Mouse (Mus musculus) CH12.LX (cell line): ENCODE measurements around the gene Myh11. TPM values are rescaled to one million over a fixed set of nuclear protein-coding genes. Genes with fewer than 3 reads are reported as not detected.
A peak's percentile ranks its signal among the peaks of the same experiment; 100 is the strongest.

Source experiments
- DNase-seq: peaks from one replicate; pipeline ENCODE4 v3.0.0-alpha.2; 2013; ENCODE audit errors: extremely low read depth
- H3K27ac ChIP-seq: 2 replicates; pipeline ENCODE4 v1.5.1; 2012; ENCODE audit warnings: low read depth, mild to moderate bottlenecking, control low read depth, moderate library complexity; ENCODE audit not compliant: insufficient read depth
- H3K27me3 ChIP-seq: replicated peaks from 2 replicates; pipeline ENCODE3; 2012; ENCODE audit warnings: inconsistent platforms
- H3K36me3 ChIP-seq, 2 experiments: replicated peaks in 1 of 2; 2 replicates each; pipeline versions ENCODE3 to v1.6.1; 2012; ENCODE audit warnings: inconsistent platforms in 1 of 2, low read length in 1 of 2, mild to moderate bottlenecking in 1 of 2, mixed read lengths in 1 of 2, moderate library complexity in 1 of 2; ENCODE audit not compliant: control insufficient read depth in 1 of 2, insufficient read depth in 1 of 2
- H3K4me1 ChIP-seq, 2 experiments: 2 replicates each; pipeline ENCODE4 v1.6.1; 2012; ENCODE audit warnings: inconsistent platforms in 1 of 2, moderate library complexity in 1 of 2; ENCODE audit not compliant: insufficient read depth in 2 of 2, control insufficient read depth in 1 of 2
- H3K4me2 ChIP-seq: 2 replicates; pipeline ENCODE4 v1.6.1; 2012; ENCODE audit warnings: low read depth, mild to moderate bottlenecking, control low read depth; ENCODE audit not compliant: poor library complexity, insufficient read depth, severe bottlenecking
- H3K4me3 ChIP-seq, 3 experiments: fragments of 150-350 bp in 1 of 3; sonication (generic) in 1 of 3; replicated peaks in 1 of 3; 2 replicates each; pipeline versions ENCODE3 to v1.5.1; 2011 to 2012; ENCODE audit warnings: low read depth in 2 of 3, low read length in 2 of 3, mild to moderate bottlenecking in 2 of 3, moderate library complexity in 2 of 3, control low read depth in 1 of 3, improper control_type of control experiment in 1 of 3, inconsistent platforms in 1 of 3, mixed read lengths in 1 of 3; ENCODE audit not compliant: poor library complexity in 1 of 3
- H3K79me2 ChIP-seq: replicated peaks from 2 replicates; pipeline ENCODE4 v1.6.1; 2012; ENCODE audit warnings: mild to moderate bottlenecking, moderate library complexity; ENCODE audit not compliant: control insufficient read depth, poor library complexity, insufficient read depth, severe bottlenecking; ENCODE audit errors: extremely low read depth
- H3K9ac ChIP-seq: 2 replicates; pipeline ENCODE4 v1.6.1; 2012; ENCODE audit warnings: low read depth, mild to moderate bottlenecking, control low read depth, moderate library complexity; ENCODE audit not compliant: insufficient read depth
- H3K9me3 ChIP-seq: replicated peaks from 2 replicates; pipeline ENCODE3; 2012; ENCODE audit warnings: low read length, inconsistent platforms, mixed read lengths
- CHD2 ChIP-seq: IDR thresholded peaks from 2 replicates; pipeline ENCODE4 v1.6.1; 2011; ENCODE audit warnings: low read length, improper control_type of control experiment
- ELF1 ChIP-seq: IDR thresholded peaks from 2 replicates; pipeline ENCODE4 v1.6.1; 2014; ENCODE audit warnings: low read depth, mild to moderate bottlenecking, inconsistent platforms, low read length, improper control_type of control experiment
- EP300 ChIP-seq: IDR thresholded peaks from 2 replicates; pipeline ENCODE4 v1.6.1; 2011; ENCODE audit warnings: low read length, improper control_type of control experiment
- GABPA ChIP-seq: IDR thresholded peaks from 2 replicates; pipeline ENCODE4 v1.6.1; 2012; ENCODE audit warnings: low read depth, low read length, improper control_type of control experiment, inconsistent platforms; ENCODE audit not compliant: insufficient replicate concordance
- IRF4 ChIP-seq: IDR thresholded peaks from 2 replicates; pipeline ENCODE4 v1.6.1; 2014; ENCODE audit warnings: low read depth, mild to moderate bottlenecking, inconsistent platforms, low read length, improper control_type of control experiment
- JUN ChIP-seq: IDR thresholded peaks from 2 replicates; pipeline ENCODE4 v1.6.1; 2011; ENCODE audit warnings: low read depth, mild to moderate bottlenecking, low read length, improper control_type of control experiment, moderate library complexity; ENCODE audit not compliant: insufficient read depth
- MAX ChIP-seq: IDR thresholded peaks from 2 replicates; pipeline ENCODE4 v1.6.1; 2011; ENCODE audit warnings: low read length, improper control_type of control experiment
- MAZ ChIP-seq: IDR thresholded peaks from 2 replicates; pipeline ENCODE4 v1.6.1; 2012; ENCODE audit warnings: low read depth, mild to moderate bottlenecking, inconsistent platforms, low read length, improper control_type of control experiment, moderate library complexity
- MEF2A ChIP-seq: IDR thresholded peaks from 2 replicates; pipeline ENCODE4 v1.6.1; 2014; ENCODE audit warnings: low read depth, mild to moderate bottlenecking, inconsistent platforms, low read length, improper control_type of control experiment, borderline replicate concordance
- NRF1 ChIP-seq: IDR thresholded peaks from 2 replicates; pipeline ENCODE4 v1.6.1; 2014; ENCODE audit warnings: low read depth, mild to moderate bottlenecking, inconsistent platforms, low read length, improper control_type of control experiment, moderate library complexity
- PAX5 ChIP-seq: IDR thresholded peaks from 2 replicates; pipeline ENCODE4 v1.6.1; 2012; ENCODE audit warnings: low read length, inconsistent platforms, mixed read lengths
- POLR2A ChIP-seq: IDR thresholded peaks from 2 replicates; pipeline ENCODE4 v1.6.1; 2011; ENCODE audit warnings: low read depth, mild to moderate bottlenecking, improper control_type of control experiment, low read length
- RAD21 ChIP-seq: IDR thresholded peaks from 2 replicates; pipeline ENCODE4 v1.6.1; 2011; ENCODE audit warnings: low read depth, mild to moderate bottlenecking, low read length, improper control_type of control experiment, moderate library complexity
- SMC3 ChIP-seq: IDR thresholded peaks from 2 replicates; pipeline ENCODE4 v1.6.1; 2011; ENCODE audit warnings: low read depth, low read length, improper control_type of control experiment
- USF1 ChIP-seq: IDR thresholded peaks from 2 replicates; pipeline ENCODE4 v1.6.1; 2014; ENCODE audit warnings: low read depth, mild to moderate bottlenecking, inconsistent platforms, low read length, improper control_type of control experiment
- USF2 ChIP-seq: conservative IDR thresholded peaks from 2 replicates; pipeline ENCODE4 v1.6.1; 2011; ENCODE audit warnings: low read depth, low read length, improper control_type of control experiment
- ZC3H11A ChIP-seq: IDR thresholded peaks from 2 replicates; pipeline ENCODE4 v1.6.1; 2012; ENCODE audit warnings: low read depth, mild to moderate bottlenecking, inconsistent platforms, low read length, improper control_type of control experiment
- ZMIZ1 ChIP-seq: IDR thresholded peaks from 2 replicates; pipeline ENCODE4 v1.6.1; 2012; ENCODE audit warnings: low read depth, mild to moderate bottlenecking, inconsistent platforms, low read length, improper control_type of control experiment
- ZNF384 ChIP-seq: IDR thresholded peaks from 2 replicates; pipeline ENCODE4 v1.6.1; 2012; ENCODE audit warnings: low read depth, low read length, improper control_type of control experiment, inconsistent platforms
- dilution Hi-C: fragments of 300-500 bp; cut with MboI; formaldehyde crosslinking; loops from 2 replicates; pipeline ENCODE4 v1.14.3; 2020; ENCODE audit warnings: low sequenced_read_pairs; ENCODE audit not compliant: extremely low pct_unique_long_range_greater_than_20kb, extremely low pct_ligation_motif_present
- in situ Hi-C: fragments of 300-500 bp; cut with MboI; formaldehyde crosslinking; loops from 3 replicates; pipeline ENCODE4 v1.14.3; 2019; ENCODE audit warnings: low sequenced_read_pairs, low pct_ligation_motif_present, low pct_unique_long_range_greater_than_20kb, mixed read lengths
- polyA plus RNA-seq: library from polyadenylated mRNA; unstranded; fragments of >175 nt; gene quantifications from 2 replicates; pipeline ENCODE4 v1.2.1, GENCODE M21; 2012; ENCODE audit warnings: low read depth; ENCODE audit not compliant: insufficient read length
- total RNA-seq, 2 experiments: library from RNA; depleted of rRNA; stranded (reverse); fragments of 300-350 nt in 1 of 2; fragments of >200 nt in 1 of 2; gene quantifications; 2 replicates each; pipeline ENCODE4 v1.2.3; 2012 to 2014

The Myh11 gene
- total and polyA plus RNA-seq, 3 experiments: 0.04 to 0.06 (median 0.04) TPM

- TF ChIP-seq IRF4: peak; percentile 79
These were observed 26.0 kb upstream of the Myh11 start, which contains the start of gene Fopnl (continued) for GRCm38 (mm10) chr16:14316884-14317876.

DNA sequence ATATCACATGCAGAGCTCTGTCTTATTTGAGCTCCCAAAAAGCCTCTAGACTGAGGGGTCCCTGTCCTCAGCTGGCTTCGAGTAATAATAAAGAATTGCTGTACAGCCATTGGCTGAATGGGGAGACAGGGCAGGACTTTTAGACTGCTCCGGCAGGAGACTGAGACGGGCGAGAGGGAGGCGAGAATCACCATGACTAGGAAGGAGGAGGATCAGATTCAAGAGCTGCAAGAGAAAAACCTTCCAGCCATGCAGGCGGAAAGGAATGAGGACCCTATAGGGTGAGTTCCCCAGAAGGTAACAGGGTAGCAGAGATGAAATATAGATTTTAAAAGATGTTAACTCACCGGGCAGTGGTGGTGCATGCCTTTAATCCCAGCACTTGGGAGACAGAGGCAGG lies 21.7 kb upstream of the Myh11 start:
- in situ Hi-C loops: no loop called here
- H3K27ac ChIP-seq: no peak overlapping the region
- no peak for DNase-seq
- H3K36me3 ChIP-seq: peaks cover 24 to 60% of the 10 kb centered on the region in 2 experiments
- H3K27me3 ChIP-seq: no peaks in the 10 kb centered on the region
- H3K79me2 ChIP-seq: peaks cover 16% of the 10 kb centered on the region
- no peak overlapping the region for H3K4me2 ChIP-seq
- no peak overlapping the region for H3K4me3 ChIP-seq
- dilution Hi-C loops: no loop called here
- H3K9ac ChIP-seq: no peak overlapping the region
- no peaks in the 10 kb centered on the region for H3K9me3 ChIP-seq
- no peak for TF ChIP-seq IRF4
- no peak for TF ChIP-seq USF2
- TF ChIP-seq MEF2A: no peak
- no peak for TF ChIP-seq GABPA
- no peak for TF ChIP-seq SMC3
- no peak for TF ChIP-seq NRF1
- TF ChIP-seq ZMIZ1: no peak
- no peak for TF ChIP-seq PAX5
- TF ChIP-seq ZC3H11A: no peak
- TF ChIP-seq JUN: no peak
- no peak for TF ChIP-seq MAX
- no peak for TF ChIP-seq USF1
- no peak for TF ChIP-seq CHD2
- no peak for TF ChIP-seq EP300
- no peak for TF ChIP-seq MAZ
- no peak for TF ChIP-seq ZNF384
- TF ChIP-seq POLR2A: no peak
- TF ChIP-seq ELF1: no peak
- no peak for TF ChIP-seq RAD21
- H3K4me1 ChIP-seq: peaks cover 7 to 27% of the 10 kb centered on the region in 2 experiments
